Mouse (Mus musculus): ENCODE measurements around the gene Mrps15. TPM values are rescaled to one million over a fixed set of nuclear protein-coding genes. Genes with fewer than 3 reads are reported as not detected.

Gene Mrps15
- polyA plus RNA-seq (2015; fragmentation: Nextera tagmentation; extraction: Ambion mirVana) = 130 and 146 TPM in 2 replicates

GRCm38 (mm10) chr4:126046851-126047585 is at the start of gene Mrps15:
Gene Mrps15, plus strand, starts transcription at chr4:126046925.
- peak; percentile 95 for ATAC-seq (ENCODE audit: low FRiP score, low TSS enrichment)
- Histone ChIP-seq H3K36me3 (ENCODE audit: insufficient read depth, low read length) (peaks cover 16% of the 10 kb centered on the region), H3K27me3 (ENCODE audit: insufficient read depth, low read length) (no peaks in the 10 kb centered on the region), H3K9ac (replicated peaks; ENCODE audit: low read length) (peak within 1 kb of the TSS; percentile 91), H3K4me2 (replicated peaks; ENCODE audit: low read depth, low read length) (peak within 1 kb of the TSS; percentile 90), H3K27ac (ENCODE audit: low read length) (peak within 1 kb of the TSS; percentile 84), H3K4me3 (ENCODE audit: low read length) (peak within 1 kb of the TSS; percentile 95), H3K4me1 (ENCODE audit: insufficient read depth, low read length) (peaks cover 10% of the 10 kb centered on the region), H3K9me3 (ENCODE audit: low read length) (no peaks in the 10 kb centered on the region)
- under 1% methylated on average over 56 of the region's 56 CpGs for WGBS

- WGBS = 92% methylated on average over 2 of the region's 2 CpGs
- Histone ChIP-seq H3K4me2 (replicated peaks; ENCODE audit: low read depth, low read length) (no peak overlapping the region), H3K4me3 (ENCODE audit: low read length) (no peak overlapping the region), H3K4me1 (ENCODE audit: insufficient read depth, low read length) (no peaks in the 10 kb centered on the region), H3K36me3 (ENCODE audit: insufficient read depth, low read length) (no peaks in the 10 kb centered on the region), H3K27me3 (ENCODE audit: insufficient read depth, low read length) (no peaks in the 10 kb centered on the region; the same call in 1 of the 2 replicates), H3K9ac (replicated peaks; ENCODE audit: low read length) (no peak overlapping the region), H3K27ac (ENCODE audit: low read length) (no peak overlapping the region), H3K9me3 (ENCODE audit: low read length) (peaks cover 14% of the 10 kb centered on the region)
- no peak for ATAC-seq (ENCODE audit: low FRiP score, low TSS enrichment)
Observed at GRCm38 (mm10) chr4:125997826-125998225, 48.9 kb upstream of the Mrps15 start.

GRCm38 (mm10) chr4:126001311-126002199 is 45.2 kb upstream of the Mrps15 start:
- Histone ChIP-seq H3K36me3 (ENCODE audit: insufficient read depth, low read length) (no peaks in the 10 kb centered on the region), H3K4me2 (replicated peaks; ENCODE audit: low read depth, low read length) (no peak overlapping the region), H3K4me3 (ENCODE audit: low read length) (no peak overlapping the region), H3K9me3 (ENCODE audit: low read length) (peaks cover 14% of the 10 kb centered on the region), H3K9ac (replicated peaks; ENCODE audit: low read length) (no peak overlapping the region), H3K27me3 (ENCODE audit: insufficient read depth, low read length) (no peaks in the 10 kb centered on the region), H3K27ac (ENCODE audit: low read length) (no peak overlapping the region), H3K4me1 (ENCODE audit: insufficient read depth, low read length) (no peaks in the 10 kb centered on the region)
- ATAC-seq (ENCODE audit: low FRiP score, low TSS enrichment) = no peak
- 74% methylated on average over 12 of the region's 12 CpGs for WGBS

GRCm38 (mm10) chr4:126017676-126018332 is 28.9 kb upstream of the Mrps15 start:
- Histone ChIP-seq H3K36me3 (ENCODE audit: insufficient read depth, low read length) (no peaks in the 10 kb centered on the region), H3K27me3 (ENCODE audit: insufficient read depth, low read length) (no peaks in the 10 kb centered on the region), H3K4me1 (ENCODE audit: insufficient read depth, low read length) (no peaks in the 10 kb centered on the region), H3K9me3 (ENCODE audit: low read length) (no peaks in the 10 kb centered on the region), H3K4me3 (ENCODE audit: low read length) (no peak overlapping the region), H3K27ac (ENCODE audit: low read length) (no peak overlapping the region), H3K4me2 (replicated peaks; ENCODE audit: low read depth, low read length) (no peak overlapping the region), H3K9ac (replicated peaks; ENCODE audit: low read length) (no peak overlapping the region)
- no peak for ATAC-seq (ENCODE audit: low FRiP score, low TSS enrichment)
- 79% methylated on average over 7 of the region's 7 CpGs for WGBS

GRCm38 (mm10) chr4:126018966-126019538 is 27.7 kb upstream of the Mrps15 start:
- Histone ChIP-seq H3K9me3 (ENCODE audit: low read length) (no peaks in the 10 kb centered on the region), H3K27me3 (ENCODE audit: insufficient read depth, low read length) (no peaks in the 10 kb centered on the region), H3K4me1 (ENCODE audit: insufficient read depth, low read length) (no peaks in the 10 kb centered on the region), H3K36me3 (ENCODE audit: insufficient read depth, low read length) (no peaks in the 10 kb centered on the region), H3K4me3 (ENCODE audit: low read length) (no peak overlapping the region), H3K27ac (ENCODE audit: low read length) (no peak overlapping the region), H3K4me2 (replicated peaks; ENCODE audit: low read depth, low read length) (no peak overlapping the region), H3K9ac (replicated peaks; ENCODE audit: low read length) (no peak overlapping the region)
- 79% methylated on average over 11 of the region's 11 CpGs for WGBS
- ATAC-seq (ENCODE audit: low FRiP score, low TSS enrichment) = no peak

GRCm38 (mm10) chr4:126024303-126024900 is 22.3 kb upstream of the Mrps15 start, which contains the start of gene Csf3r:
Gene Csf3r, plus strand, starts transcription at chr4:126024550.
- ATAC-seq (ENCODE audit: low FRiP score, low TSS enrichment) = no peak
- Histone ChIP-seq H3K36me3 (ENCODE audit: insufficient read depth, low read length) (no peaks in the 10 kb centered on the region), H3K27me3 (ENCODE audit: insufficient read depth, low read length) (no peaks in the 10 kb centered on the region), H3K9me3 (ENCODE audit: low read length) (no peaks in the 10 kb centered on the region), H3K27ac (ENCODE audit: low read length) (no peak within 1 kb of the TSS), H3K4me1 (ENCODE audit: insufficient read depth, low read length) (no peaks in the 10 kb centered on the region), H3K9ac (replicated peaks; ENCODE audit: low read length) (no peak within 1 kb of the TSS), H3K4me2 (replicated peaks; ENCODE audit: low read depth, low read length) (no peak within 1 kb of the TSS), H3K4me3 (ENCODE audit: low read length) (no peak within 1 kb of the TSS)
- 47% methylated on average over 16 of the region's 16 CpGs for WGBS

GRCm38 (mm10) chr4:126025801-126026200 is 20.9 kb upstream of the Mrps15 start:
- Histone ChIP-seq H3K9ac (replicated peaks; ENCODE audit: low read length) (no peak overlapping the region), H3K27me3 (ENCODE audit: insufficient read depth, low read length) (no peaks in the 10 kb centered on the region), H3K4me2 (replicated peaks; ENCODE audit: low read depth, low read length) (no peak overlapping the region), H3K27ac (ENCODE audit: low read length) (no peak overlapping the region), H3K4me1 (ENCODE audit: insufficient read depth, low read length) (no peaks in the 10 kb centered on the region), H3K36me3 (ENCODE audit: insufficient read depth, low read length) (no peaks in the 10 kb centered on the region), H3K9me3 (ENCODE audit: low read length) (no peaks in the 10 kb centered on the region), H3K4me3 (ENCODE audit: low read length) (no peak overlapping the region)
- WGBS = 78% methylated on average over 5 of the region's 5 CpGs
- ATAC-seq (ENCODE audit: low FRiP score, low TSS enrichment) = no peak

- no peak for ATAC-seq (ENCODE audit: low FRiP score, low TSS enrichment)
- Histone ChIP-seq H3K4me1 (ENCODE audit: insufficient read depth, low read length) (no peaks in the 10 kb centered on the region), H3K4me3 (ENCODE audit: low read length) (no peak overlapping the region), H3K9ac (replicated peaks; ENCODE audit: low read length) (no peak overlapping the region), H3K27me3 (ENCODE audit: insufficient read depth, low read length) (no peaks in the 10 kb centered on the region), H3K36me3 (ENCODE audit: insufficient read depth, low read length) (no peaks in the 10 kb centered on the region), H3K4me2 (replicated peaks; ENCODE audit: low read depth, low read length) (no peak overlapping the region), H3K27ac (ENCODE audit: low read length) (no peak overlapping the region), H3K9me3 (ENCODE audit: low read length) (no peaks in the 10 kb centered on the region)
- 90% methylated on average over 3 of the region's 3 CpGs for WGBS
Observed at GRCm38 (mm10) chr4:126027980-126028379, 18.7 kb upstream of the Mrps15 start.

- Histone ChIP-seq H3K27me3 (ENCODE audit: insufficient read depth, low read length) (no peaks in the 10 kb centered on the region), H3K4me2 (replicated peaks; ENCODE audit: low read depth, low read length) (no peak overlapping the region), H3K27ac (ENCODE audit: low read length) (no peak overlapping the region), H3K36me3 (ENCODE audit: insufficient read depth, low read length) (no peaks in the 10 kb centered on the region), H3K9me3 (ENCODE audit: low read length) (no peaks in the 10 kb centered on the region), H3K4me1 (ENCODE audit: insufficient read depth, low read length) (no peaks in the 10 kb centered on the region), H3K4me3 (ENCODE audit: low read length) (no peak overlapping the region), H3K9ac (replicated peaks; ENCODE audit: low read length) (no peak overlapping the region)
- ATAC-seq (ENCODE audit: low FRiP score, low TSS enrichment) = no peak
- 66% methylated on average over 3 of the region's 3 CpGs for WGBS
Observed at GRCm38 (mm10) chr4:126029042-126029441, 17.7 kb upstream of the Mrps15 start.

Measured in kidney, embryonic 16.5 days (tissue).